Mouse (Mus musculus) cerebellum, adult 2 months (tissue): ENCODE data around the gene 4833427G06Rik.

Source experiments
- CTCF ChIP-seq: fragments of 200-500 bp; IDR thresholded peaks from 2 replicates; pipeline ENCODE4 v1.5.1; 2011; ENCODE audit warnings: low read depth, mild to moderate bottlenecking, control low read depth, low read length, moderate library complexity, borderline replicate concordance; ENCODE audit not compliant: insufficient read depth
- POLR2A ChIP-seq: fragments of 200-500 bp; IDR thresholded peaks from 2 replicates; pipeline ENCODE4 v1.6.1; 2011; ENCODE audit warnings: low read length, control low read depth, borderline replicate concordance; ENCODE audit not compliant: insufficient read depth

DNA sequence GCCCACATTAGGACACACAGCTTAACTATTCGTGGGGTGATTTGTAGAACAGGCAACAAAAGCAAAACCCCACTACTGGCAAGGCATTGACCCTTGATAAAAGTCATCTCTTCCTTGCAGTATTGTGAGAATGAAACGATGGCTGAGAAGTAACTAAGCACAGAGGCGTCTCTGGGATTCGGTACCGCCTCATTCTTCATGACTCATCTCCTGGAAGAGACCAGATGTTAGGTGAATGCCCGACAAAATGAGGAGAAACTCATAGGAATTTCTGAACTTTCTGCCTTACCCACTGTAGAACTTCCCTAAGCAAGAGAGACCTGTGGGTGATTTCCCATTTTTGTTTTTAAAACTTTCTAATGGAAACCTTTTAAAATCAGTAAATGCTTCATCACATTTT is 59.7 kb downstream of the 4833427G06Rik start:
- no peak for TF ChIP-seq CTCF
- no peak for TF ChIP-seq POLR2A
